Mouse (Mus musculus) neural tube, embryonic 14.5 days (tissue): ENCODE data around the gene Cbarp. TPM values are rescaled to one million over a fixed set of nuclear protein-coding genes. Genes with fewer than 3 reads are reported as not detected.
A peak's percentile ranks its signal among the peaks of the same experiment; 100 is the strongest.

Experiments used
- ATAC-seq: fragments of 200-750 bp; cut with Nextera tagmentation; 2 replicates; pipeline ENCODE4 v1.8.0; 2017; ENCODE audit warnings: low read depth, mild to moderate bottlenecking, moderate TSS enrichment, moderate library complexity
- H3K27ac ChIP-seq: fragments of 300-500 bp; sonication (generic); 2 replicates; pipeline ENCODE4 v1.5.1; 2014; ENCODE audit warnings: low read depth, mild to moderate bottlenecking, control low read depth, low read length, moderate library complexity, mixed read lengths
- H3K27me3 ChIP-seq: fragments of 300-500 bp; sonication (generic); 2 replicates; pipeline ENCODE4 v1.6.1; 2014; ENCODE audit warnings: low read length; ENCODE audit not compliant: control insufficient read depth, insufficient read depth
- H3K36me3 ChIP-seq: fragments of 300-500 bp; sonication (generic); 2 replicates; pipeline ENCODE4 v1.6.1; 2014; ENCODE audit warnings: low read length, mixed read lengths; ENCODE audit not compliant: control insufficient read depth, insufficient read depth
- H3K4me1 ChIP-seq: fragments of 300-500 bp; sonication (generic); 2 replicates; pipeline ENCODE4 v1.6.1; 2014; ENCODE audit warnings: low read length; ENCODE audit not compliant: control insufficient read depth, insufficient read depth
- H3K4me2 ChIP-seq: fragments of 300-500 bp; sonication (generic); 2 replicates; pipeline ENCODE4 v1.6.1; 2014; ENCODE audit warnings: mild to moderate bottlenecking, low read depth, low read length, control low read depth
- H3K4me3 ChIP-seq: fragments of 300-500 bp; sonication (generic); 2 replicates; pipeline ENCODE4 v1.5.1; 2014; ENCODE audit warnings: low read depth, low read length, control low read depth, mixed read lengths
- H3K9ac ChIP-seq: fragments of 300-500 bp; sonication (generic); replicated peaks from 2 replicates; pipeline ENCODE4 v1.6.1; 2014; ENCODE audit warnings: low read depth, mild to moderate bottlenecking, control low read depth, low read length, mixed read lengths
- H3K9me3 ChIP-seq: fragments of 300-500 bp; sonication (generic); 2 replicates; pipeline ENCODE4 v1.6.1; 2016; ENCODE audit warnings: low read length; ENCODE audit not compliant: control insufficient read depth
- WGBS: fragments of 180-500 bp; shearing (Covaris S2); extraction: QIAGEN DNeasy Blood & Tissue Kit; methylation state at CpG from one replicate; pipeline ENCODE4 v1.1.7; 2014; 5-methylcytosine and 5-hydroxymethylcytosine counted together
- polyA plus RNA-seq: library from polyadenylated mRNA; unstranded; fragments of >200 nt; fragmentation: Nextera tagmentation; extraction: Ambion mirVana; gene quantifications from 2 replicates; pipeline ENCODE4 v1.2.1, GENCODE M21; 2014

Gene Cbarp
- polyA plus RNA-seq, 1 experiment from 2014 or later, result 101 TPM

DNA sequence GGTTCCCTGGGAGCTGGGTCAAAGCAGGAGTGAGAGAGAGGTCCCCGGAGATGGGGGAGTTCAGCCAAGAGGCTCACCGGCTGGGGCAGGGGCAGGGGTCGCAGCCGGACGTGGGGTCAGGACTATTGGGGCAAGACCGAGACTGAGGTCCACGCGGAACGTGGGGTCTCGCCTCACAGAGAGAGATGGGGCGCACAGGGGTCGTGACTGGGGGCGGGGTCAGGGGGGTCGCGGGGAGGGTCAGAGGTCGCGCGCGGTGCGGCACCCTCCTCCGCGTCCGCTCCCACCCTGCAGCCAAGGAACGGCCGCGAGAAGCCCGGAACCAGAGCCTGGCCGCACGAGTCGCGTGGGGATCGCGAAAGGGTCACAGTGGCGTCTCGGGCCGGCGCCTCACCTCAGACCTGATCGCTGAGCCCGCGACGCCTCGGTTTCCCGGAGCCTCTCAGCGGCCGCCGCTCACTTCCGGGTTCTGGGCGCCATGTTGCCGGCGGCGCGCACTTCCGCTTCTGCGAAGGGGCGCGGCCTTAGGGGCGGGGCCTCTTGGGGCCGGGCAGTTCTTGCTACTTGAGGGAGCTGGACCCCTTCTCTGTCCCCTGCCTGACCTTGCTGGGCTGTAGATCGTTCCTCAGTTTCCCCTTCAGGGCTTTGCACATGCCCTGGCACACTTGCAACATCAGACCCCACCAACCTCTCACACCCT is 38.3 kb downstream of the Cbarp start:
- Histone ChIP-seq H3K9ac (peak overlapping the region; percentile 82), H3K27ac (peak overlapping the region; percentile 62), H3K36me3 (no peaks in the 10 kb centered on the region), H3K4me1 (peaks cover 8% of the 10 kb centered on the region), H3K4me2 (peak overlapping the region; percentile 88), H3K4me3 (peak overlapping the region; percentile 81), H3K27me3 (no peaks in the 10 kb centered on the region), H3K9me3 (no peaks in the 10 kb centered on the region)
- under 1% methylated on average over 53 of the region's 59 CpGs for WGBS
- ATAC-seq, result peak; percentile 85

- H3K36me3 ChIP-seq, result no peaks in the 10 kb centered on the region
- H3K9me3 ChIP-seq, result no peaks in the 10 kb centered on the region
- H3K4me2 ChIP-seq, result peak overlapping the region; percentile 88; the same call in 1 of the 2 replicates
- WGBS, result 68% methylated on average over 11 of the region's 11 CpGs
- H3K27ac ChIP-seq, result no peak overlapping the region
- no peak overlapping the region for H3K9ac ChIP-seq
- H3K27me3 ChIP-seq, result no peaks in the 10 kb centered on the region
- H3K4me3 ChIP-seq, result no peak overlapping the region
- no peak for ATAC-seq
- peaks cover 8% of the 10 kb centered on the region for H3K4me1 ChIP-seq
Observed at GRCm38 (mm10) chr10:80100982-80101381, 39.7 kb downstream of the Cbarp start.

DNA sequence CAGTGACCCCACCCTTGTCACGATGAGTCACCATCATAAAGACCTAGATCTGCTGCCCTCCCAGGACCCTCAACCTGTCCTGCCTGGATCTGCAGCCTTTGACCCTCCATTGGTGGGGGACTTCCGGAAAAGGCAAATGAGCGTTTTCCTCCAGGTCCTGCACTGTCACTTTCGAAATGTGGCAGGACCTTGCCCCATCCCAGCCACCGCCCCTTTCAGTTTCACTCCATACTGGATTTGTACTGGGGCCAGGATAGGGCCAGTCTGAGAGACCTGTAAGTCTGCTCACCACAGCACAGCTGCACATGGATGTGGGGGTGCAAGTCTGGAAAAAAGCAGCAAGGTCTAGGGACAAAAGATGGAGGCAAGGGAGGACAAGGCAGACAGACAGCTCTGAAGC is 42.0 kb downstream of the Cbarp start:
- no peaks in the 10 kb centered on the region for H3K27me3 ChIP-seq
- no peaks in the 10 kb centered on the region for H3K9me3 ChIP-seq
- H3K27ac ChIP-seq, result no peak overlapping the region
- no peak overlapping the region for H3K4me3 ChIP-seq
- ATAC-seq, result no peak
- H3K9ac ChIP-seq, result no peak overlapping the region
- WGBS, result 91% methylated on average over 5 of the region's 5 CpGs
- no peaks in the 10 kb centered on the region for H3K36me3 ChIP-seq
- no peak overlapping the region for H3K4me2 ChIP-seq
- peaks cover 8% of the 10 kb centered on the region for H3K4me1 ChIP-seq

DNA sequence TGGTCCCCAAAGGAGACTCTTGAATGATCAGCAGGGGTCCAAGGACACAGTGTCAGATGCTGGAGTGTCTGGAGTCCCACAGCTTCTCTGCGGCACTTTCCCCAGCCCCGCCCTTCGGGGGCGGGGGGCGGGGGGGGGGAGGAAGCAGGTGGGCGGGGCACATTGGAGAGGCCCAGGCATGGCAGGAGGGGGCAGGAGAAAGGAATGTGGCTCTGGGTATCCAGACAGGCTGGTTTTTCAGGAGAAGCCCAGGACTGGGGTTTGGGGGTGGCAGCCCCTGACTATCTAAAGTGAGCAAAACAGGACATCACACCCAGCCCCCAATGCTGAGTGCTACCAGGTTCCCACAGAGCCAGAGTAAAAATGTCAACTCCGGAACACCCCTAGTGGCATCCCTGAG is 43.4 kb downstream of the Cbarp start:
- Histone ChIP-seq H3K27ac (no peak overlapping the region), H3K36me3 (no peaks in the 10 kb centered on the region), H3K4me2 (no peak overlapping the region), H3K27me3 (no peaks in the 10 kb centered on the region), H3K9ac (no peak overlapping the region), H3K4me3 (no peak overlapping the region), H3K4me1 (peaks cover 8% of the 10 kb centered on the region), H3K9me3 (no peaks in the 10 kb centered on the region)
- WGBS, result 18% methylated on average over 7 of the region's 7 CpGs
- no peak for ATAC-seq

DNA sequence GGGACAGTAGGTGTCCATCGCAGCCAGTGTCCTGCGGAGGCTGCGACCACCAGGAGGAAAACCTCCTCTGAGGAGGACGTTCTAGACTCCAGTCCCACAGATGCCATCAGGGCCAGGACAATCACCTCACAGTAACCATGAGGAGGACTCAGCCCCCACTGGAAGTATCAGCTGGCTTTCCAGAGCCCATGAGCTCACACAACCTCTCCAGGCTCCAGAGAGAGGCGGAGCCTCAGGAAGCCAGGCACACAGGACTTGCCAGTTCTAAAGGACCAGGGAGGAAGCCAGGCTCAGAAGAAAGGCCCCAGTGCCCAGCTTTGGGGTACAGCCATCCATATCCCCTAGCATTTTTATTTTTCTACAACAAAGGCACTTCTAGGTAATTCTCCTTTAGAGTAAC is 45.1 kb downstream of the Cbarp start:
- no peaks in the 10 kb centered on the region for H3K36me3 ChIP-seq
- no peak for ATAC-seq
- WGBS, result 83% methylated on average over 5 of the region's 5 CpGs

DNA sequence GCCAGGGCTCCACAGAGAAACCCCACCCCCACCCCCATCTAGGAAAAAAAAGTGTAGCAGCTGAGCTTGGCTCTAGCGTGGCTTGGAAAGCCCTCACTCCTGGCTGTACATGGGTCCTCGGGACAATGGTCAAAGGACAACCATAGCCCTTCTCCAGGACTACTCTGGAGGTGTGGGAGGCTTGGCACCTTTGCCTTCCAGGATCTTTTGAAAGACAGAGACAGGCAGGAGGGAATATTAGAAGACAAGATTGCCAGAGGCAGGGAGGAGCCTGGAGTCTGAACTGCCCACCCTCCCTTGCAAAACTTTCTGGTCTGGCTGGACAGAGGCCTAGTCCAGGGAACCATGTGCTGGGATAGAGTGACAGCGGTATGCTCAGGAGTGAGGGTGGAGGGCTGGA is 46.0 kb downstream of the Cbarp start:
- no peak overlapping the region for H3K4me3 ChIP-seq
- no peaks in the 10 kb centered on the region for H3K9me3 ChIP-seq
- H3K4me2 ChIP-seq, result no peak overlapping the region
- H3K27ac ChIP-seq, result no peak overlapping the region
- H3K4me1 ChIP-seq, result no peaks in the 10 kb centered on the region
- no peaks in the 10 kb centered on the region for H3K27me3 ChIP-seq
- no peak overlapping the region for H3K9ac ChIP-seq
- no peak for ATAC-seq
- WGBS, result 85% methylated on average over 3 of the region's 3 CpGs
- no peaks in the 10 kb centered on the region for H3K36me3 ChIP-seq

More for the DNA sequence above, 45.1 kb downstream of the Cbarp start:
- Histone ChIP-seq H3K9ac (no peak overlapping the region), H3K27ac (no peak overlapping the region), H3K4me2 (no peak overlapping the region), H3K4me1 (no peaks in the 10 kb centered on the region), H3K9me3 (no peaks in the 10 kb centered on the region), H3K4me3 (no peak overlapping the region), H3K27me3 (no peaks in the 10 kb centered on the region)

DNA sequence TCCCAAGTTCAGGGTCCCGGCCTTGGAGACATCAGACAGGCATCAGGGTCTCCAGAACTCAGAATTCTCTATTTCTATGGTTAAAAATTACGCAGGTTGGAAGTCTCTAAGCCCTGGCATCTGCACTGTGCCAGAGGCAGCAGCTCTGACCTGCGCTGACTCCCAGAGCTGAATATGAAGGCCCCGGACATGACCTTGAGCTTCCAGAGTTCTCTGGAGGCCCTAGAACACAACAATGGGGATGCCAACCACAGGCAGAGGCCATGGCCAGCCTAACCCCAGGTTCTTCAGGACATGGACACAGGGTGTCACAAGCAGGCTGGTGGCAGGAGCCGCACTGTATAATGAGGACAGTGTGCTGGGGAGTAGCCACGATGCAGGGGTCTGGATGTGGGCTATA is 46.5 kb downstream of the Cbarp start:
- 90% methylated on average over 6 of the region's 6 CpGs for WGBS
- Histone ChIP-seq H3K27me3 (no peaks in the 10 kb centered on the region), H3K4me2 (no peak overlapping the region), H3K4me3 (no peak overlapping the region), H3K9me3 (no peaks in the 10 kb centered on the region), H3K4me1 (no peaks in the 10 kb centered on the region), H3K27ac (no peak overlapping the region), H3K36me3 (no peaks in the 10 kb centered on the region), H3K9ac (no peak overlapping the region)
- ATAC-seq, result no peak

GRCm38 (mm10) chr10:80092690-80093089 is 47.9 kb downstream of the Cbarp start:
- Histone ChIP-seq H3K9ac (no peak overlapping the region), H3K36me3 (no peaks in the 10 kb centered on the region), H3K4me2 (no peak overlapping the region), H3K9me3 (no peaks in the 10 kb centered on the region), H3K4me3 (no peak overlapping the region), H3K4me1 (no peaks in the 10 kb centered on the region), H3K27me3 (no peaks in the 10 kb centered on the region), H3K27ac (no peak overlapping the region)
- WGBS, result 77% methylated on average over 5 of the region's 5 CpGs
- ATAC-seq, result no peak

DNA sequence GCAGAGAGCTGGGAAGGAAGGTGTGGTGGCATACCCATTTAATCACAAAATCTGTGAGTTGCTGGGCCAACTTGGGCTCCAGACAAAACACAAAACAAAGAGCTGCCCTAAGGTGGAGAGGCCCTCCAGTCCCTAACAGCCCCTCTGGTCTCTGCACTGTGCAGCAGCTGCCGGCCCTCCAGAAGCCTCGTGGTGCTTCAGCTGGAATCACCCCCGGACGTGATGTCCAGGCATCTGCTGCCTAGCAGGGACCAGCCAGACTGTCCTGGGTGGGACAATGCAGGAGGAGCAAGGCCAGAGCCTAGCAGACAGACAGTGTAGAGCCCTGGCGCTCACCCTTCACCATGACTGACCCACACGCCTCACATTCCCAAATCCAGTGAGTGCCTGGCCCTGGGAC is 49.1 kb downstream of the Cbarp start:
- no peak for ATAC-seq
- Histone ChIP-seq H3K4me3 (no peak overlapping the region), H3K27ac (no peak overlapping the region), H3K9ac (no peak overlapping the region), H3K9me3 (no peaks in the 10 kb centered on the region), H3K36me3 (no peaks in the 10 kb centered on the region), H3K4me1 (no peaks in the 10 kb centered on the region), H3K4me2 (no peak overlapping the region), H3K27me3 (no peaks in the 10 kb centered on the region)
- 95% methylated on average over 6 of the region's 6 CpGs for WGBS
